Mouse (Mus musculus) testis, postnatal 14 days (tissue): ENCODE measurements at regions not wholly inside any gene's neighbourhood (a gene's known extent, or its start where the extent isn't known, plus 50 kb on each side); places are given as distances from the start of the nearest gene placed in this dataset.
A peak's percentile ranks its signal among the peaks of the same experiment; 100 is the strongest.

Experiments
- DNase-seq: peaks from one replicate; pipeline ENCODE4 v3.0.0; 2021; ENCODE audit warnings: low spot score

DNA sequence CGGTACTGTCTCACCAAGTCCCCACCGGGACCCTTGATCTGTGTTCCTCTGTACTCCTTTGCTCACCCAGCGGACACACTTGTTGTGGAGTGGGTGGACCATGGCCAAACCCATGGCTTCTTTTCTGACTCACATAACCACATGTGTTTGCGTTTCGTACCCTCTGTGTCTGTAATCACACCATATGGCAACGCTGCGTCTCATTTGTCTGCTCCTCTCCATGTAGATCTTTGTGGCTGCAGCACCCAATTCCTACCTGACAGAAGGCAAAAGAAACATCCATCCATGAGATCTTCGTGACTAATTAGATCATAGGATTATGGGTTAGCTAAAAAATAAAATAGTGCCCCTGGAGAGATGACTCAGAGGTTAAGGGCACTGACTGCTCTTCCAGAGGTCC lies 435.2 kb upstream of the Cd180 start:
- DNase-seq: no peak

DNA sequence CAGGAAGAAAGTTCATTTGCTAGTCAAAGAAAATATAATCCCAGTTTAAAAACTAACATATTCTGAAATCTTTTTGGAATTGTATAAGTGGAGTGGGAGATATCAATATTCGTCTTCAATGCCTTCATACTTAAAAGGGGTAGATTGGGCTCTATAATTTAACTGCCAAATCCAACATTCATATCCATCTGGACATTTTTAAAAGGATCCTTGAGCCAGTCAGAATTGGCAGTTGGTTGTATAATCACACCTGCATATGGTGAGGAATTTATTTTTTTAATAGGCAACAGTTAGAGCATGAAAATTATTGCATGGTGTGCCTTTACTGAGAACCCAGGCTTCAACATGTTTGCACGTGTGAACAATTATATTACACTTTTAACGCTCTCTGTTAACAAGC lies 419.5 kb upstream of the Cd180 start:
- no peak for DNase-seq

DNA sequence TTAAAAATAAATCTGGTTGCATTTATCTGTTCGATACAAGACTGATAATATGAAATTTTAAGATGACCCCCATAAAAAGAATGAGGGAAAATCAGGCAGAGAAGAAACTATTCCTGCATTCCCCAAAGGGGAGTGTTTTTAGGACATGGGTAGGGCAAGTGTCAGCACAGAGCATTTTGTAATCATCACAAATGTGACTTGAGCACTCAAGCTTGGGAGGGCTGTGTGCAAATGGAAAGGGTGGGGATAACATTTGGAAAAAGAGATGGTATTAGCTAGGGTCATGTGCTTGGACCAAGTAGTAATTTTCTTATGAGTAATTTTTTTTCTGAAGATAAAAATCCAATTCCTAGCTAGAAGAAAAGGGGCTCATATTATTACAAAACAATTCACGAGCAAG lies 418.1 kb upstream of the Cd180 start:
- no peak for DNase-seq

DNA sequence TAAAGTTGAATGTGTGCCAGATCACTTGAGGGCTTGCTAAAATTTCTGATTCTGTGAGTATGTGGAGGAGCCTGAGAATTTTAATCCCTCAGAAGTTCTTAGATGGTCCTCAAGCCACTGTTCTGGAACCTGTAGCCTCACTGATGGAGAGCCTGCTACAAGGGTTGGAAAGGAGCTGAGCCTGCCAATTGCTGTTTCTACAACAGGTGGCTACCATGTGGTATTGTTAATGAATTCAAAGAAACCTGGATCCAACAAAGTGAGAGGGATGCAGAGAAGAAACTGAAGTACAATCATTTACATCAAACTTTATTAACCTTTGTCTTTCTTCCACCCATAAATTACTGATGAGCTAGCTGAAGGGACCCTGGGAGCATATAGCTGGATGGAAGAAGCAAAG lies 416.5 kb upstream of the Cd180 start:
- no peak for DNase-seq

DNA sequence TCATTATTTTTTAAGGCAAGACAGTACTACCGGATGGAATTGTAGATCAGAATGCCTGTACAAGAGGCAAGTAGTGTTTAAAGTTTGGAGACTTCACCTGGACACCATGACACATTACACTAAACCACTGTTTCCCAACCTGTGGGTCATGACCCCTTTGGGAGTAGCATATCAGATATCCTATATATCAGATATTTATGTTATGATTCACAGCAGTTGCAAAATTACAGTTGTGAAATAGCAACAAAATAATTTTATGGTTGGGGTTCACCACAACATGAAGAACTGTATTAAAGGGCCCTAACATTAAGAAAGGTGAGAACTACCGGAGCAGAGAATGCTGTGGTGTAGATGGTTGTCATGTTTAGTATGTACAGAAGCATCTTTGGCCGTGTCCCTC lies 413.2 kb upstream of the Cd180 start:
- no peak for DNase-seq

DNA sequence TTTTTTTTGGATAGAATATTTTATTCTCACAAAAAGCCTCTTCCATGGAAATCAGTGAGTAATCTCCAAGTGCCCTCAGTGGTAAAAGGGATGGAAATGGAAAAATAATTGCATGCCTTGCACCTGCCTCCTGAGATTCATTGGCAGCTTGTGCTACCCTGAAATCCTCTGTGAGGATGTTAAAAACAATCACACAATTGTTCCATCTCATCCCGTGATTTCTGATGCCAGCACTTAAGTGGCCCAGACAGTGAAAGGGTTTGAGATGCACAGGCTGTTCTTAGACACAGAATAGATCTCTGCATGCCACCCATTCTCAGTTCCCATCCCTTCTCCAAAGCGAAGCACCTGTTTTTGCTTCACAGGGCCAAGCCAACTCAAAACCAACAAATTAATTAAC lies 398.9 kb upstream of the Cd180 start:
- no peak for DNase-seq

DNA sequence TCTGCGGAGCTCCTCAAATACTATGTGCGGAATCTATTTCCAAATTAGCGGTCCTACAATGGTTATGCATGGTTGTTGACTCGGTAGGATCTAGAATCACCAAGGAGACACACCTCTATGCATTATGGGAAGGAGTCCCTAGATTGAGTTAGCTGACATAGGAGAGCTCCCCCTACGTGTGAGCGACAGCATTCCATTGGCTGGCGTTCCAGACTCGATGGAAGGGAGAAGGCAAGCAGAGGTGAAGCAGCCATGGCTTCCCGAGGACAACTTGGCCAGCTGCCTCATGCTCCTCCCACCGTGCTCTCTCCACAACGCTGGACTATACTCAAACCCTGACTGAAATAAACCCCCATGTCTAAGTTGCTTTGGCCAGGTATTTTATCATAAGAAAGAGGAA lies 398.3 kb upstream of the Cd180 start:
- no peak for DNase-seq

DNA sequence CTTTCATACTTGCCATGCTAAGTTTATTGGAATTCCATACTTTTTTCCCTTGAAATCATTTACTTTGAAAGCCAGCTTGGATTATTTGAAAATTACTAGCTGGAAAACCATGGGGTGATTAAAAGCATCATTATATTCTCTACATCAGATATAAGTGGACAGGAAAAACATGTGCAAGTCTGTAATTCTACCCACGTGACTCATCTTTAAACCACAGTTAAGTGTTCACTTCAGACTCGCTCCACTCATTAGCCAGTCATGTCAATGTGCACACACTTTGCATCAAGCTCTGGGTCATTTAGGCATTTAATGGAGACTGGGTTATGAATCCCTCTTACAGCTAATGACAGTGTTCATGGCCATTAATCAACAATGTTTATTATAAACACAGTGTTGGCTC lies 385.4 kb upstream of the Cd180 start:
- no peak for DNase-seq

DNA sequence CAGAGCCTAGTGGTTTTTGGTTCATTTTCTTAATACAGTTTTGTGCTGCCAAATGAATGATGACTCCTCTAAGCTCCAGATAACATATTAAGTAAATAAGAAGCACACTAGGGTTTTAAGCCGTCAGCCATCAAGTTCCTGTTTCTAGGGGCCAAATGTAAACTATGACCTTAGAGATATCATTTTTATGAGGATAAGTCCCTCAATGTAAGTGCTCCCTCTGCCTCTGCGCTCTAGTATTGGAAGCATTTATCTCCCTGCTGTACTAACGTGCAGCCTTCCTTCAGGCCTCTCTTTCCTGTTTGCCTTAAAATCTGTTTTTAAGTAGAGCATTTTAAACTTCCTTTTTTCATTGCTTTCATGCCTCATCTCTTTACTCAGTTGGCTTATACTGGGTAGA lies 381.3 kb upstream of the Cd180 start:
- DNase-seq: no peak

DNA sequence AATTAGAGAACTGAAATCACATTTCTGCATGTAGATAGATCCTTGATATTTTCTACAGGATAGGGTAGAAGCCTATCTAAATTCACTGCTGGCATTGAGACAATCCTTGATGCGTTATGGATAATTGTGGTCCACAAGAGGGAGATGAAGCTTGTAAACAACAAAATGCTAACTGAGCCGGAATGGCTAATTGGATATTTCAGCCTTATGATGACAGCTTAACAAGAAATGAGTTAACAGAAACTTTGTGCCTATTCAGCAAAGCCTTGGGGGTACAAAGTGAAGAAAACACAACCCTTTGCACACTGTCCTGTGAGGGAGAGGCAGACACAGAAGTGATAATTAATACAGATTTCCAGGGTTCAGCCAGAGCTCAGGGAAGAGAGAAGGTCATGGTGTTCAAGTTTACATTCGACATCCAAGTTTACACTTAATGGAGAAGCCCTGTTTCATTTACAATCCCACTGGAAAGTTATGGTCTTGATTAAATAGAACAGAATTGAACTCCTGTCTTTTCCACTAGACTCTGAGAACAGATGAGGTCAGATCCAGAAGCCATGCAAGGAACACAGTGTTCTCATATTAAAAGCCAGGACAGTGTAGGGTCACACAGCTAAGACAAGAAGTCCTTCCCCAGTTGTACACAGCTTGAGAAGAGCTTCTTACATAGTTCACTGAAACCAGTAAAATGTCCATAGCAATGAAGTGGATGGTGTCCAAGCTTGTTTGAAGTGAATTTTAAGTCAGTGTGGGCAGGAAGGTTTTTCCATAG lies 377.3 kb upstream of the Cd180 start:
- peak; percentile 19 for DNase-seq

DNA sequence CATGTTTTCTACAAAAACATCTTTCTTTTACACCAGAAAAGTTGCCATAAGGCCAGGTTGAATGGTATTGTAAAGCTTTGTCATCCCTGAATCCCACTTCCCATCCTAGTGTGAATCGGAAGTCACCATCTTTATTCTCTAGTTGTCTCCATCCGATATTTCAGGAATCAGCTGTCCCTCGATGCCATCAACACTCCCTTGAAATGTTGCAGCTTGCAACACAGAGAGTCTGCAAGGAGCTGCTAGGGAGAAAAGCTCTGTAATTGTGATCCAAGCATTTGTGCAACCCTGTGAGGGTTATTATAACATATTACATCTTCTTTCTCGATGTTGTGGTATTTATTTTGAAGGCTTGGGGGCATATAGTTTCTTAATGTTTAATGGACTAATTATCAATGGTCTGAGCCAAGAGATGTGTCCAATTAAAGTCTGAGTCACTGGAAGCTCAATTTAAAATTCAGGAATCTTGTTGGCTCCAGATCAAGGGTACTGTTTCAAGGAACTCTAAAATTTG lies 374.4 kb upstream of the Cd180 start:
- no peak for DNase-seq

DNA sequence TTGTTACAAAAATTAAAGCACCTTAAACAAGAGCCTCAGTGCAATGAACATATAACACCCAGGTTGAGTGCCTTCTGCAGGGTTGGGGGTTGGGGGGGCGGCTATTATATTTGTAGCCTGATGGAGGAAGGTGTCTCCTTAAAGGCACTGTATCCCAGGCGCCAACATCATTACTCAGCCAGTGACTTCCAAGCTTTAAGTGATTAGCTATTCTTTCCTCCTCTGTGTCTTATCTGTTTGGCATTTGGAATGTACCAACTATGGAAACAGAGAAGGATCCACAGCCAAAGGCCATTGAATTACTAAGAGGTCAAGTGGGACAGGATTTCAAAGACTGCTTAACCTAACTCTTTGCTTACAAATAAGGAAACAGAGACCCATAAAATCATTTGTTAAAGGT lies 373.9 kb upstream of the Cd180 start:
- DNase-seq: peak; percentile 7

DNA sequence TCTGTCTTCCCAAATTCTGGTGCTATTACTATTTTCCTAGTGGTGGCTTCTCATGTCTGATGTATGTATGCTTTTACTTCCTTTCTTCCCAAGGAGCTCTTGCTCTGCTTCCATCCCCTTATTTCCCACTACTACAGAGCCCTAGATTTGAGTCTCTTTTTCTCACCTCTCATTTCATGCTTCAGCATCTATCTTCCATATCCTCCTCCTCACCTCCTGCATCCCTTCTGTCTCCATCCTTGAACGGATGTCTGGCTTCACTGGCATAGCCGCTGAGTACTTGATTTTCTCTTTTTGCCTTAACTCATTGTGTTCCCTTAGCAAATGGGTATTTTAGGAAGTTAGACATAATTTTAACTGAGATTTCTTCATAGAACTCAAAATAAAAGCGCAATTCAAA lies 369.5 kb upstream of the Cd180 start:
- no peak for DNase-seq

DNA sequence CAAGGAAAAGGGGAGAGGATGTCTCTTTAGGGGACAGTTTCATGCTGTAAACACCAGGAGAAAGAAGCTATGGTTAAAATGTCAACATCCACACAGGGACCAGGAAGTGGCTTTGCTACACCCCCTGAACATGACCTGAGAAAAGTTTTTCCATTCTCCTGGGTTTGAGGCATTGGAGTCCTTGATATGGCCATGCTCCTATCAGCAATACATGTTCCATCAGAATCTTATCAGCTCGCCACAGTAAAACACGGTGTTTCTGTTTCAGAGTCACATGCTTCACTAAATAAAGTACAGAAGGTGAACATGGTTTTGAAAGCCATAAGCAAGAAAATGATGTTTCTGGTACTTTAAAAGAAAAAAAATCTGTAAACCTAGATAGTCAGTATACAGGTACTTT lies 367.4 kb upstream of the Cd180 start:
- DNase-seq: no peak

DNA sequence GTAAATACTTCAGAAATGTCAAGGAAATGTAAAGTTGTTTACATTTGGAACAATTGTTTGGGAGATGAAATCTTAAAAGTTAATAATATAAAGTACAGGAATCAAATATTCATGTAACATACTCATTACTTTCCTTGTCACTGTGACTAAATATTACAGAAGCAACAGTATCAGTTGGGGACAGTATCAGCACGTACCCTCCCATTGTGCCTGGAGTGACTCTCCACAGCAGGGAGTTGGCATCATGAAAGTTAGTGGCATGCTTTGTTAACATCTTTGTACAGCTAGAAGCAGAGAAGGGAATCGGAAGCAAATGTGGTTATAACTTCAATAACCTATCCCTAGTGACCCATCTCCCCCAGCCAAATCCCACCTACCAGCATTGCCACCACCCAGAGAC lies 366.8 kb upstream of the Cd180 start:
- DNase-seq: no peak

DNA sequence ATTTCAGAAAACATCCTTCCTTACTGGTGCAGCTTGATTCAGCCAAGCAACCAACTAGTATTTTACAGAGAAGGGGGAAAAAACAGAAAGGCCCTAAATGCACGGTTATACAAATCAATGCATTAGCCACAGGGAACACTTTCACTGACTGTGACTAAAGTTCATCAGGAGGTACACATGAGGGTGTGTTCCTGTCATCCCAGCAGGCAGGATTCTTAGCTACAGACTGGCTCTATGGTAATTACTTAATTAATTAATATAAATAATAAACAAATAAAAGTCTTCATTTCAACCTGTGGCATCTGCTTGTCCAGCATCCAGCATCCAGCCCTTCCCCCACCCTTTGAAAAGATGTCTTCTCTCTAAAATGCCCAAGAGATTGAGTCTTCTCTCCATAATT lies 359.7 kb upstream of the Cd180 start:
- DNase-seq: no peak

DNA sequence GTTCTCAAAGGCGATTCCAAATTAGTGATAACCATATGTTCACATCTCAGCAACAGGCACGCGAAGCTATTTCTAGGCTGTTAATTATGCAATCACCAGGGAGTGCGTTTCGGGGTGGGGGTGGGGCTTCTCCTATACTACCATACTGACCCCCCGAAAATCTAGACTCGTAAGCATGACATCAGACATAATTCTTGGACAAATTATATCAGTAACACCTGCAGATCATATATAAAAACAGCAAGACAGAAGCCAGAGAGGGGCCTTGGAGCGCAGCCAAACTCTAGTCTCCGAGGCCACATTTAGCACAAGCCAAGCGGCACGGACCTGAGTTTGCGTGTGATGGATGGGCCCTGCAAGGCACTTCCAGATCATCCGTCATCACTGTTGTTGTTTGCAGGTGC lies 359.2 kb upstream of the Cd180 start:
- no peak for DNase-seq

DNA sequence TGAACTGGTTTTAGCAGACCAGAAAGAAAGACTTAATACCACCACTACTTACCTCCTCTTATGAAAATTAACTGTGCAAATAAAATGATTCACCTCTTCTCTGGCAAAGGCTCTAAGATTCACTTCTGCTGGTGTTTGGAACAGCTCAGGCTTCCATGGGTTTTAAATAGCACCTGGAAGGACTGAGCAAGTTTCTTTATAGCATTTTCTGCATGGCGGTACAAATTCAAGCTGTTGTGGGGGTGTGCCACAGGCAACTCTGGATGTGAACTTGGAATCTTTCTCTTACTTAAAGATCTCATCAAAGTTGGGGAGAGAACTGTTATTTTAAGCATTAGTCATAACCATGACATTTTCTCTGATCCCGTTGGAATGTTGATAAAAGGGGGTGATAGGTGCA lies 350.1 kb upstream of the Cd180 start:
- DNase-seq: no peak

DNA sequence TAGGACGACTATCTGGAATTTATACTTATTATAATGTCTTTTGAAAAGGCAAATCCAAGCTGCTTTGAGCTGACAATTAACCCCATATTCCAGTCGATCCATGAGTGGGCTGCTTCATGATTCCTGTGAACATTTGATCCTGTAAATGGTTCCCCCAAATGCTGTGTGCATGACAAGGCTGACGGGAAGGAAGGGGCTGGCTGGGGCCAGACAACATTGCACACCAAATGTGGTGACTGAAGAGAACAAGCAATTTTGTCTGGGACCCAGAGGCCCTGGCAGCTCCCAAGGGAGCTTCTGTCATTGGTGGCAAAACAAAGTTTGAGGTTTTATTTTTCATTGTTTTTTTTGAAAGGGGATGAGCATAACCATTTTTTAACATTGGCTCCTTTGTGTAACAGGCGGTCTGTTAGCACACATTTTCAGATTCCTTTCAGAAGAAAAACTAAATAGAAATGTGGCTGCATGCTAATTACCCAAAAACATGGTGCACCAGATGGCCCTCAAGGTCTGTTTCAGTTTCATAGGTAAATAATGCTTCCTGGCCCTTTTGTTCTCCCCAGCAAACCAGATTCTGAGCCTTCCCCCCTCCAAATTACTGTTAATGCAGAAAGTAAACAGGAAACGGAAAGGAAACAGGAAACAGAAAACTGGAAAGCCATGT lies 348.6 kb upstream of the Cd180 start:
- DNase-seq: no peak

DNA sequence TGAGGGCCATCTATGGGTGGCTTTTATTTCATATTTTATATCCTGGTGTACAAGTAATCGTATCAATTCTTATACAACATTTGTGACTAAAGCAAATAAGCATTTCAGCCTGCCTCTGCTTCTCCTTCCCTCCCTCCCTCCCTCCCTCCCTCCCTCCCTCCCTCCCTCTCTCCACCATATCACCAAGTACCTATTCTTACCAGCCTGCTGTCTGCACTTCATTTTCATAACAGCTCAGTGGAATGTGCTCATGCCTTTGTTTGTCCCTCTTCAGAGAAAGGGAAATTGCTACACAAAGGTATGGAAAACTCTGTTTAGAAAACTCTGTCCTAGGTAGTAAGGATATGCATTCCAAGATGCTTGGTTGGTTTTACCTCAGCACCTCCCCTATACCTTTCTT lies 343.9 kb upstream of the Cd180 start:
- no peak for DNase-seq

DNA sequence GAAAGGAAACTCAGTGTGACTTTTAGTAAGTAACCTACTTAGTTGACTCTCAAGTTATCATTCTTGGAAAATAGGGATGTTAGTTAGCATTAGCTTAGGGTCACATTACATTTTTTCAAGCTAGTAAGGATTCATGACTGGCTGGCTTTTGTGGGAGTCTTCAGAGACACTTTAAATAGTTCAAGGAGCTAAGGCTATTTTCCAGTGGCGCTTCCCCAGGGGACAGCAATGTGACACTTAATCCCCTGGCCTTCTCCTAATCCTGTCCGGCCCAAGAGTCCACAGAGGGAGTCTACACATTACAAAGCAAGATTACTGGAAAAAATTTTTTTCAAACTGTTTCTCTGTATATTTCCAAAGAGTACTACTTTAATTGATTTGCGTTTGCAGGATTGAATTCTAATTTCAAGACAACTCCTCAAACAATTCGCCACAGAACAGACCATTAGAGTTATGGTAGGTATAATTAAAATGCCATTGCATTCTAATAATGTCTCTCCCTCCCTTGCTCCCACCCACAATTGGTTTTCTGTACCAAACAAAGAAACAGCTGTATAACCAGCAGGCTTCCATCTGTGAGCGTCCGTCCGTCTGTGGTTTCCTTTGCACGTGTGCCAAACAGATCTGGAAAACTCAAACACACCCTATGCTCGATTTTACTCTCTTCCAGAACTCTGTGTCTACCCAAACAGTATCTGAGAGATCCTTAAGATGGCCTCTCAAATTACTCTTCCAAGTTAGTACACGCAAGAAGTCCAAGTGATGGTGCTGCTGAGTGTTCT lies 341.1 kb upstream of the Cd180 start:
- DNase-seq: no peak

DNA sequence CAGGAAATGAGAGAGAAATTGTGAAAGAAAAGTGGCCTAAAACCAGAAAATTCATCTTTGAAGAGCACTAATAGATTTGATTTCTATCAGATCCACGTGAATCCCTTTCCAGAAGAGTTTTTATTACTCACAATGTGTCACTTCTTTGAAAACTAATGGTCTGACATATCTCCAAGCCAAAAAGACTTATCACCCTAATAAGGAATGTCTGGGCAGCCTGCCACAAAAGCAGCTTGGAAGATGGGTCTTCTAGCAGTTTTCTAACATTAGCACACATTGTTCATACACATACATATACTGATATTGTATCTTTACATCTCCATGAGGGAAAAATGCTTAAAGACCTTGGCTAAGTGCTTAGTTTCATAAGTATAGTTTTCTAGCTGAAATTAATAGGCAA lies 337.8 kb upstream of the Cd180 start:
- no peak for DNase-seq

DNA sequence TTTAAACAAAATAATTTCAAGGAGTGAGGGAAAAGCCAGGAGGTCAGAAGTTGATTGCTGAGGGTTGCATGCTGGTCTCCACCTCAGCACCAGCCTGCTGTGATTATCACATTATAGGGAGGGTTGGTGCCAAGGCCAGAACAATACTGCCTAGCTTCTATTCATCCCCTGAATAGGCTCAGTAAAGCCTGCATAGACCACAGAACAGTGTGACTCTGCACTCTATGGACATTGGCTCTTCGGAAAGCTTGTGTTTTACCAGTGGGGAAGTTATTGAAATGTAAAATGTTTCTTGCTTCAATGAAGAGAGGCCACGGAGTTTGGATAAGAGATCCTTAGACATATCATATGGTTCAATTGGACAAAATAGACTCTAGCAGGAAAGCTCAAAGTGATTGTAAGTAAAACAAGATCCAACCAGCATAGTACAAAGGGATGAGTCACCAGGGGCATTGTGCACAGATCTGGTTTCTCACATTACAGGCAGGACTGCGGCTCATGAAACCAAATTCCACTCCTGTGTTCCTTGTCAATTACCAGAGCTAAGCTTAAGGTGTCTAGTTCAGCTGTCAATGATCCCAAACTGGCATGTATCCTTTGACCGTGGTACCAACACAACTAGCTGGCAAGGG lies 320.8 kb upstream of the Cd180 start:
- no peak for DNase-seq
